ENCODE assay signal across 10 mouse cellular contexts in the genomic region with DNA sequence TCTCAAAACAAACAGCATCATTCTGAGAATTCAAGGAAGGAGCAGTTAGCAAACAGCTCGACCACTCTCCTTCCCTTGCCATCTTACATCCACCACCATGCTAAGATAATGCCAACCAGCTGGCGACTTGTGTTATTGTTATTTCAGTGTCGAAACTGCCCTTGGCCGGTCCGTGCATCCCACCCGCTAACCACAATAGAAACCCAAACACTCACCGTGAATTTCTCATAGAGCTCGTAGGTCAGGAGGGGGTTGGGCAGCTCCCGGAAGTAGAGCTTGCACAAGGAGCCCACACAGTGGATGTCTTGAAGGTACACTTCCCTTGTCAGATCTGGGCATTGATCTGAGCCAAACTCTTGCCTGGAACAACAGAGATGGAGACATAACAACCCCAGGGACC.
DNase-seq lines count a peak whose midpoint lies in the region; ATAC-seq and TF ChIP-seq lines count a peak whose summit lies in the region.
"Had no signal": no experiment of that assay in that cellular context is flagged by ENCODE, and none has a peak within 500 bp of the region (broad histone marks: within the 10 kb centered on the region; RNA-seq: fewer than 3 reads in every experiment).

No protein-coding gene starts in this region.

- H3K9ac ChIP-seq in liver, postnatal 0 days (replicated peaks), result no peak overlapping the region
- no peak overlapping the region for H3K9ac ChIP-seq in liver, embryonic 12.5 days
- H3K9ac ChIP-seq: midbrain, embryonic 13.5 days had no signal

- TF ChIP-seq POLR2A in thymus, adult 2 months (IDR thresholded peaks at IDR 0.05; ENCODE audit: control insufficient read depth, extremely low read depth, insufficient read depth, low read length, poor library complexity), result no peak

- no peaks in the 10 kb centered on the region for H3K9me3 ChIP-seq in liver, postnatal 0 days (ENCODE audit: low read length)
- no peaks in the 10 kb centered on the region for H3K9me3 ChIP-seq in liver, embryonic 12.5 days (replicated peaks)
- H3K9me3 ChIP-seq: midbrain, embryonic 13.5 days had no signal

- DNase-seq in liver, postnatal 0 days, result peak; percentile 35
- peak; percentile 61 for DNase-seq in NIH3T3 (ENCODE audit: low read depth)
- DNase-seq in fibroblast of lung, adult 2 months (ENCODE audit: low read depth), result peak; percentile 58
- peak; percentile 34 for DNase-seq in thymus, adult 2 months
- DNase-seq in adrenal gland, postnatal 25 days, result no peak
- DNase-seq: heart, postnatal 14 days; spleen, adult 18-20 months had no signal

- H3K4me2 ChIP-seq in liver, postnatal 0 days (ENCODE audit: low read depth, low read length), result 0 out of 2 replicates have a peak overlapping the region, but pooled peaks have one; percentile 11
- H3K4me2 ChIP-seq in liver, embryonic 12.5 days, result no peak overlapping the region
- H3K4me2 ChIP-seq: midbrain, embryonic 13.5 days had no signal

- peak overlapping the region; percentile 41; the same call in 1 of the 2 replicates for H3K27ac ChIP-seq in liver, postnatal 0 days (ENCODE audit: low read depth)
- no peak overlapping the region for H3K27ac ChIP-seq in liver, embryonic 12.5 days
- H3K27ac ChIP-seq in thymus, adult 2 months (ENCODE audit: control insufficient read depth, insufficient read depth, low read length), result peak overlapping the region; percentile 78
- H3K27ac ChIP-seq: midbrain, embryonic 13.5 days had no signal

- no peak for TF ChIP-seq CTCF in liver, postnatal 0 days (IDR thresholded peaks at IDR 0.05; ENCODE audit: low read depth)
- TF ChIP-seq CTCF in thymus, adult 2 months (IDR thresholded peaks at IDR 0.05; ENCODE audit: borderline replicate concordance, control insufficient read depth, extremely low read depth, insufficient read depth, low read length, poor library complexity), result no peak

- no peak overlapping the region for H3K4me3 ChIP-seq in liver, postnatal 0 days (ENCODE audit: low read depth, low read length)
- no peak overlapping the region for H3K4me3 ChIP-seq in liver, embryonic 12.5 days
- 0 out of 2 replicates have a peak overlapping the region, but pooled peaks have one; percentile 16 for H3K4me3 ChIP-seq in thymus, adult 2 months (ENCODE audit: control insufficient read depth, insufficient read depth, low read length)
- H3K4me3 ChIP-seq: midbrain, embryonic 13.5 days had no signal

- no peak for TF ChIP-seq EP300 in liver, postnatal 0 days (IDR thresholded peaks at IDR 0.05; ENCODE audit: low read depth)

- 0 out of 2 replicates have a peak, but pooled peaks cover 3% of the 10 kb centered on the region for H3K4me1 ChIP-seq in liver, postnatal 0 days (ENCODE audit: insufficient read depth)
- no peaks in the 10 kb centered on the region for H3K4me1 ChIP-seq in liver, embryonic 12.5 days
- peaks cover 14% of the 10 kb centered on the region for H3K4me1 ChIP-seq in thymus, adult 2 months (replicated peaks; ENCODE audit: control insufficient read depth, insufficient read depth, low read length)
- H3K4me1 ChIP-seq: midbrain, embryonic 13.5 days had no signal

- H3K36me3 ChIP-seq in liver, postnatal 0 days (replicated peaks; ENCODE audit: insufficient read depth, low read length), result no peaks in the 10 kb centered on the region
- no peaks in the 10 kb centered on the region for H3K36me3 ChIP-seq in liver, embryonic 12.5 days
- H3K36me3 ChIP-seq in thymus, adult 2 months (ENCODE audit: control insufficient read depth, insufficient read depth, low read length), result no peaks in the 10 kb centered on the region
- H3K36me3 ChIP-seq: midbrain, embryonic 13.5 days had no signal

- no peaks in the 10 kb centered on the region for H3K27me3 ChIP-seq in liver, postnatal 0 days (ENCODE audit: insufficient read depth, low read length)
- no peaks in the 10 kb centered on the region for H3K27me3 ChIP-seq in liver, embryonic 12.5 days (replicated peaks)
- no peaks in the 10 kb centered on the region for H3K27me3 ChIP-seq in thymus, adult 2 months (ENCODE audit: control insufficient read depth, insufficient read depth, low read length)
- H3K27me3 ChIP-seq: midbrain, embryonic 13.5 days had no signal

- WGBS in liver, postnatal 0 days (ENCODE audit: insufficient replicate concordance), result 36% methylated on average over 9 of the region's 9 CpGs
- 33% methylated on average over 9 of the region's 9 CpGs for WGBS in liver, embryonic 12.5 days (ENCODE audit: insufficient replicate concordance)
- 53% methylated on average over 9 of the region's 9 CpGs for WGBS in thymus, adult 2 months

- peak; percentile 44; the same call in 1 of the 2 replicates for ATAC-seq in liver, postnatal 0 days
- no peak for ATAC-seq in liver, embryonic 12.5 days
- no peak for ATAC-seq in erythroid progenitor cell, adult 5-6 weeks (replicated peaks; ENCODE audit: low FRiP score, poor library complexity, severe bottlenecking)
- ATAC-seq: midbrain, embryonic 13.5 days had no signal
